Mouse (Mus musculus): ENCODE data around the gene Islr.

Islr gene

GRCm38 (mm10) chr9:58228777-58229466, 24.8 kb upstream of the Islr start:
- TF ChIP-seq POU5F1 (IDR thresholded peaks at IDR 0.05; ENCODE audit: borderline replicate concordance, low read length) (no peak), NANOG (IDR thresholded peaks at IDR 0.05; ENCODE audit: borderline replicate concordance, low read length) (no peak), CTCF (conservative IDR thresholded peaks at IDR 0.05; ENCODE audit: low read length) (no peak)
- peaks cover 100% of the 10 kb centered on the region for H3K36me3 ChIP-seq (ENCODE audit: insufficient read depth, low read length)
- no peak overlapping the region for H3K4me3 ChIP-seq (replicated peaks; ENCODE audit: low read length)
- H3K4me1 ChIP-seq (replicated peaks; ENCODE audit: low read depth, low read length), result peaks cover 86% of the 10 kb centered on the region
- no peaks in the 10 kb centered on the region for H3K9me3 ChIP-seq (ENCODE audit: low read length)
- H3K27me3 ChIP-seq (ENCODE audit: insufficient read depth, low read length), result no peaks in the 10 kb centered on the region

GRCm38 (mm10) chr9:58225915-58226913, 22.1 kb upstream of the Islr start:
- Histone ChIP-seq H3K4me3 (replicated peaks; ENCODE audit: low read length) (no peak overlapping the region), H3K36me3 (ENCODE audit: insufficient read depth, low read length) (peaks cover 100% of the 10 kb centered on the region), H3K27me3 (ENCODE audit: insufficient read depth, low read length) (no peaks in the 10 kb centered on the region), H3K4me1 (replicated peaks; ENCODE audit: low read depth, low read length) (peaks cover 89% of the 10 kb centered on the region), H3K9me3 (ENCODE audit: low read length) (no peaks in the 10 kb centered on the region)
- TF ChIP-seq POU5F1 (IDR thresholded peaks at IDR 0.05; ENCODE audit: borderline replicate concordance, low read length), result no peak
- no peak for TF ChIP-seq NANOG (IDR thresholded peaks at IDR 0.05; ENCODE audit: borderline replicate concordance, low read length)
- peak; percentile 97 for TF ChIP-seq CTCF (conservative IDR thresholded peaks at IDR 0.05; ENCODE audit: low read length)

- Histone ChIP-seq H3K36me3 (ENCODE audit: insufficient read depth, low read length) (peaks cover 100% of the 10 kb centered on the region), H3K4me3 (replicated peaks; ENCODE audit: low read length) (no peak overlapping the region), H3K4me1 (replicated peaks; ENCODE audit: low read depth, low read length) (peaks cover 91% of the 10 kb centered on the region), H3K27me3 (ENCODE audit: insufficient read depth, low read length) (no peaks in the 10 kb centered on the region), H3K9me3 (ENCODE audit: low read length) (no peaks in the 10 kb centered on the region)
- no peak for TF ChIP-seq NANOG (IDR thresholded peaks at IDR 0.05; ENCODE audit: borderline replicate concordance, low read length)
- no peak for TF ChIP-seq POU5F1 (IDR thresholded peaks at IDR 0.05; ENCODE audit: borderline replicate concordance, low read length)
- TF ChIP-seq CTCF (conservative IDR thresholded peaks at IDR 0.05; ENCODE audit: low read length), result no peak
Measured at GRCm38 (mm10) chr9:58224356-58224755, 20.2 kb upstream of the Islr start.

- TF ChIP-seq CTCF (conservative IDR thresholded peaks at IDR 0.05; ENCODE audit: low read length) (peak; percentile 74), POU5F1 (IDR thresholded peaks at IDR 0.05; ENCODE audit: borderline replicate concordance, low read length) (no peak)
- Histone ChIP-seq H3K4me1 (replicated peaks; ENCODE audit: low read depth, low read length) (peaks cover 99% of the 10 kb centered on the region), H3K4me3 (replicated peaks; ENCODE audit: low read length) (peak overlapping the region; percentile 59), H3K9me3 (ENCODE audit: low read length) (no peaks in the 10 kb centered on the region), H3K36me3 (ENCODE audit: insufficient read depth, low read length) (peaks cover 87% of the 10 kb centered on the region), H3K27me3 (ENCODE audit: insufficient read depth, low read length) (no peaks in the 10 kb centered on the region)
Measured at GRCm38 (mm10) chr9:58220218-58220903, 16.3 kb upstream of the Islr start.

- H3K4me3 ChIP-seq (replicated peaks; ENCODE audit: low read length), result peak overlapping the region; percentile 59
Measured at GRCm38 (mm10) chr9:58218539-58218938, 14.4 kb upstream of the Islr start.

GRCm38 (mm10) chr9:58216402-58216801, 12.3 kb upstream of the Islr start:
- Histone ChIP-seq H3K9me3 (ENCODE audit: low read length) (no peaks in the 10 kb centered on the region), H3K27me3 (ENCODE audit: insufficient read depth, low read length) (peaks cover 4% of the 10 kb centered on the region; the same call in 1 of the 2 replicates), H3K4me3 (replicated peaks; ENCODE audit: low read length) (no peak overlapping the region; the same call in 1 of the 2 replicates), H3K36me3 (ENCODE audit: insufficient read depth, low read length) (peaks cover 47% of the 10 kb centered on the region), H3K4me1 (replicated peaks; ENCODE audit: low read depth, low read length) (peaks cover 96% of the 10 kb centered on the region)
- TF ChIP-seq NANOG (IDR thresholded peaks at IDR 0.05; ENCODE audit: borderline replicate concordance, low read length) (no peak), CTCF (conservative IDR thresholded peaks at IDR 0.05; ENCODE audit: low read length) (peak; percentile 51)

More at GRCm38 (mm10) chr9:58218539-58218938, 14.4 kb upstream of the Islr start:
- H3K36me3 ChIP-seq (ENCODE audit: insufficient read depth, low read length), result peaks cover 69% of the 10 kb centered on the region
- H3K9me3 ChIP-seq (ENCODE audit: low read length), result no peaks in the 10 kb centered on the region
- H3K27me3 ChIP-seq (ENCODE audit: insufficient read depth, low read length), result no peaks in the 10 kb centered on the region
- TF ChIP-seq NANOG (IDR thresholded peaks at IDR 0.05; ENCODE audit: borderline replicate concordance, low read length) (no peak), CTCF (conservative IDR thresholded peaks at IDR 0.05; ENCODE audit: low read length) (no peak), POU5F1 (IDR thresholded peaks at IDR 0.05; ENCODE audit: borderline replicate concordance, low read length) (no peak)
- peaks cover 99% of the 10 kb centered on the region for H3K4me1 ChIP-seq (replicated peaks; ENCODE audit: low read depth, low read length)

GRCm38 (mm10) chr9:58214519-58215180, 10.5 kb upstream of the Islr start:
- H3K9me3 ChIP-seq (ENCODE audit: low read length), result no peaks in the 10 kb centered on the region
- peaks cover 94% of the 10 kb centered on the region for H3K4me1 ChIP-seq (replicated peaks; ENCODE audit: low read depth, low read length)
- TF ChIP-seq NANOG (IDR thresholded peaks at IDR 0.05; ENCODE audit: borderline replicate concordance, low read length) (no peak), POU5F1 (IDR thresholded peaks at IDR 0.05; ENCODE audit: borderline replicate concordance, low read length) (no peak), CTCF (conservative IDR thresholded peaks at IDR 0.05; ENCODE audit: low read length) (no peak)
- H3K36me3 ChIP-seq (ENCODE audit: insufficient read depth, low read length), result peaks cover 30% of the 10 kb centered on the region
- H3K4me3 ChIP-seq (replicated peaks; ENCODE audit: low read length), result no peak overlapping the region
- H3K27me3 ChIP-seq (ENCODE audit: insufficient read depth, low read length), result peaks cover 4% of the 10 kb centered on the region; the same call in 1 of the 2 replicates
